Mouse (Mus musculus) T-helper 1 cell (primary cell): ENCODE results near the gene AW822073.
"Not testable (repeated sequence)": the region's sequence is repeated elsewhere in the genome, so short reads cannot be mapped to it uniquely, and the experiment has no call there.

Source experiments
- in situ Hi-C: fragments of 300-600 bp; cut with MboI, MseI; formaldehyde crosslinking; loops from one replicate; pipeline ENCODE4 v1.15.1; 2025; ENCODE audit warnings: high pct_unique_total_duplicates

The AW822073 gene

DNA sequence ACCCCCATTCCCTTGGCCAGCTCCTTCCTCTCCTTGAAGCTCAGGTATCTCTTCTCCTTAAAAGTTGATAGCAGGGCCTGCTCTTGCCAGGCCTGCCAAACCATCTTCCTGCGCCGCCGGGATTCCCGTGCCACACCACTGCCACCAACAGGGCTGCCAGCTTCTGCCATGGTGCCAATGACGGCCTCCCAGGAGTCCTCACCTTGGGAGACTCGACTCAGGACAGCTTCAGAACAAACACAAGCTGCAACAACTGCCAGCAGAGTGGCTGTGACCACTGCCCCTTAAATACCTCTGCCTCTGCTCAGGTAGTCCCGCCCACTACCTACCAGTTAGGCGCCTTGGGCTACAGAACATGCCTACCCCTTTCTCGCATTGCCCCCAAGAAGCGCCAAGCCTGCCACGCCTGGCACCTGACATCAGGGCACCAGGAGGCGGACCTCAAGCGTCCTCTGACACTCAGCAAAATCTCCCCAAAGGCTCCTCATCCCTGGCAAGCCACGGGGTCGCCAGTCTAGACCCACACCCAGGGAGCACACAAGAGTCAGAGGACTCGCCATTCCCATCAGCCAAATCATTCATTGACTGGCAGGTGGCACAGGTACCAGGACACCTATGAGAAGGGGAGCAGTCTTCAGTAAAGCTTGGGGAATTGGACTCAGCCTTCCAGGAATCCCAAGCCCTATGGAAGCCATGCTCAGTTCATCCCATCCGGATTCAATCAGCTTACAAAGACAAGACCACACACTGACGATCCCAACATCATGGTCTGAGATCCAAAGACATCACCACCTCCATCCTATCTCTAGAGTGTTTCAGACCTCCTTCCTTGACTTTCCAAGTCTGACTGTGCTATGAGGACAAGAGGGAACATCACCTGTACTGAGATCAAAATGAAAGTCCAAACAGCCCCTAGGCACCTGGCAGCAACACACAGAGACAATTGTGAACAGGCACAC is at the start of gene AW822073:
TSS of gene AW822073 (minus strand) at position 104 of the 959 bp plus-strand sequence.
- in situ Hi-C loops = loop anchor here (5.0 to 25.0 kb wide), 9 partner anchors 368 to 2013 kb away; no protein-coding TSS in a partner anchor

GRCm38 (mm10) chr10:58258466-58258865 is 33.7 kb upstream of the AW822073 start:
- in situ Hi-C loops = no loop called here

- in situ Hi-C loops = no loop called here
Measured at GRCm38 (mm10) chr10:58255954-58256353, 31.2 kb upstream of the AW822073 start.

- in situ Hi-C loops = no loop called here
Measured at GRCm38 (mm10) chr10:58255213-58255892, 30.6 kb upstream of the AW822073 start, which contains the start of gene Gcc2. Gcc2 (plus strand) TSS chr10:58255497.

DNA sequence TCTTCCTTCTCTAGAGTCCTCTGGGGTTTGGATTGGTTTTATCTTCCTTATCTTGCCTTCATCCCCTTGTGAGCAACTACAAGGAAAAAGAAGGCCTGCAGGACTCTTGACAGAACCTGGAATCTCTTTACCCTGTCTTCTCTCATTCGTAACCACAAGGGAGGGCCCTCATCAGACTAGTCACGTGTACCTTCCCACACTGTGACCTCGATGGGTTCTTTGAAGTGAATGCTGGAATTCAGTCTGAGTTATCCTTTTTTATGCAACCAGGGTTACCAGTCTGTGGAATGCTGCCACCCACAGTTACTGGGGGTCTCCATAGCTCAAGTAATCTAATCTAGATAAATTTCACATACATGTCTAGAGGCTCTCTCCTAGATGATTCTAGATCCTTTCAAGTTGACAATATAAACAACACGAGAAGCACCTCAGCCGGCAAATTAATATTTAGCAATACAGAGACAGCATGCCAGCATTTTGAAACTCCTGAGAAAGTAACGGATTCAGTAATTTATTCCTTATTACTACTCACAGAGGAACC is 30.0 kb upstream of the AW822073 start:
- in situ Hi-C loops = no loop called here

- in situ Hi-C loops = no loop called here
Measured at GRCm38 (mm10) chr10:58249535-58249934, 24.8 kb upstream of the AW822073 start.

DNA sequence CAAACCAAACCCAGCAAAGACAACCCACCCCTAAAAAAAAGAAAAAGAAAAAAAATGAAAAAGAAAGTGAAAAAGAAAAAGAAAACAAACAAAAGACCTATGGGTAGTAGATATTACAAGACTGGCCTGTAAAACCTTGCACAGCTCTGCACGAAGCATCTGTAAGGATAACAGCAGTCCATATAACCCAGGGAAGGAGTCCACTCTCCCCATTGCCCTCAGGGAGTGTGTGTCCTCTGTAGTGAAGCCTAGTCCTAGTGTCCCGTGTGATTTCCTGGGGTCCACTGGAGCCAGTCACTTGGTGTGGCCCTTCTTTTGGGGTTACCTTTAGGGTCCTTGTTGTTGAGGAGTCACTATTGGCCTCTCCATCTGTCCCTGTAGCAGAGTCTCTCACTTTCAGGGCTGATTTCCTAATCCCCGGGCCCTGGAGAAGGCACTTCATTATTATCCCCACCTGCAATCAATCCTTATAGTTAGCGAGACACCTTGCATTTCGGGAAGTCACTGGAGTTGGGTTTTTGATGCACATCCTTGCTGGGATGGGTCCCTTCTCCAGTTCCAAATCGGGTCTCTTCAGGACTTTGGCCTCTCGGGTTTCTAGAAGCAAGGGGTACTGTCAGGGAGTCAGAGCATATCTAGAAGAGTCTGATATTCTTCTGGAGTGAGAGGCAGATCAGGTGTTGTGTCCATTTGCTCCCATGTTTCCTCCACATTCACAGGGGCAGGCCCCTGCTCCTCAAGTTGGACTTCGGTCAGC is 14.4 kb upstream of the AW822073 start:
- in situ Hi-C loops = not testable (repeated sequence)

DNA sequence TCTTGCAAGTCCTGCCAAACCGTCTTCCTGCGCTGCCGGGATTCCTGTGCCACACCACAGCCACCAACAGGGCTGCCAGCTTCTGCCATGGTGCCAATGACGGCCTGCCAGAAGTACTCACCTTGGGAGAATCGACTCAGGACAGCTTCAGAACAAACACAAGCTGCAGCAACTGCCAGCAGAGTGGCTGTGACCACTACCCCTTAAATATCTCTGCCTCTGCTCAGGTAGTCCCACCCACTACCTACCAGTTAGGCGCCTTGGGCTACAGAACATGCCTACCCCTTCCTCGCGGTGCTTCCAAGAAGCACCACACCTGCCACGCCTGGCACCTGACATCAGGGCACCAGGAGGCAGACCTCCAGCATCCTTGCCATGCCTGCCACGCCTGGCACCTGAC is 11.9 kb upstream of the AW822073 start, which contains the start of gene Gm4981:
TSS of gene Gm4981 (minus strand) at position 89 of the 400 bp plus-strand sequence.
- in situ Hi-C loops = no loop called here

DNA sequence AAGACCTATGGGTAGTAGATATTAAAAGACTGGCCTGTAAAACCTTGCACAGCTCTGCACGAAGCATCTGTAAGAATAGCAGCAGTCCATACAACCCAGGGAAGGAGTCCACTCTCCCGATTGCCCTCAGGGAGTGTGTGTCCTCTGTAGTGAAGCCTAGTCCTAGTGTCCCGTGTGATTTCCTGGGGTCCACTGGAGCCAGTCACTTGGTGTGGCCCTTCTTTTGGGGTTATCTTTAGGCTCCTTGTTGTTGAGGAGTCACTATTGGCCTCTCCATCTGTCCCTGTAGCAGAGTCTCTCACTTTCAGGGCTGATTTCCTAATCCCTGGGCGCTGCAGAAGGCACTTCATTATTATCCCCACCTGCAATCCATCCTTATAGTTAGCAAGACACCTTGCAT is 10.3 kb upstream of the AW822073 start:
- in situ Hi-C loops = not testable (repeated sequence)

DNA sequence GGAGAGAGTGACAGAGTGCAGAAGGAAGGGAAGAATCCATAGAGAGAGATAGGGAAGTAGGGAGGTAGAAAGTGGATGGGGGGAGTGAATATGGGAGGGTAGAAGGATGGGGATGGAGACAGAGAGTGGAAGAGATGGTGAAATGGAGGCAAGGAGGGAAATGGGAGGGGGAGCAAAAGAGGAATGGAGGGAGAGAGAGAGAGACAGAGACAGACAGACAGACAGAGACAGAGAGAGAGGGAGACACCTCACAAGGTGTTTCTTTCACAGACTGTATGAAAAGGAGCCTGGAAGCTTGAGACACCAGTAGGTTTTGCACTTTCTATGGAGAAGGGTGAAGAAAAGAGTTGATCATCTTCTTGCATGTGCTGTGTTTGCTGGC is 9.0 kb upstream of the AW822073 start:
- in situ Hi-C loops = not testable (repeated sequence)

DNA sequence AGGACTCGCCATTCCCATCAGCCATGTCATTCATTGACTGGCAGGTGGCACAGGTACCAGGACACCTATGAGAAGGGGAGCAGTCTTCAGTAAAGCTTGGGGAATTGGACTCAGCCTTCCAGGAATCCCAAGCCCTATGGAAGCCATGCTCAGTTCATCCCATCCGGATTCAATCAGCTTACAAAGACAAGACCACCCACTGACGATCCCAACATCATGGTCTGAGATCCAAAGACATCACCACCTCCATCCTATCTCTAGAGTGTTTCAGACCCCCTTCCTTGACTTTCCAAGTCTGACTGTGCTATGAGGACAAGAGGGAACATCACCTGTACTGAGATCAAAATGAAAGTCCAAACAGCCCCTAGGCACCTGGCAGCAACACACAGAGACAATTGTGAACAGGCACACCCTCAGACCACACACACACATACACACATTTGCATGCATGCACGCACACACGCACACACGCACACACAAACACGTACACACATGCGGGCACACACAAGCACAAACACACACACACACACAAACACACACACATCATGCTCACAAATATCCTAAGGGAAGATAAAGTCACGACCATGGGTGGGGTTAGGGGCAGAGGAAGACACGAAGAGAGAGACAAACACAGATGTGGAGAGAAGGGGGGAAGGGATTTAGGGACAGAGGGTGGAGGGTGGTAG is 8.5 kb upstream of the AW822073 start:
- in situ Hi-C loops = not testable (repeated sequence)

DNA sequence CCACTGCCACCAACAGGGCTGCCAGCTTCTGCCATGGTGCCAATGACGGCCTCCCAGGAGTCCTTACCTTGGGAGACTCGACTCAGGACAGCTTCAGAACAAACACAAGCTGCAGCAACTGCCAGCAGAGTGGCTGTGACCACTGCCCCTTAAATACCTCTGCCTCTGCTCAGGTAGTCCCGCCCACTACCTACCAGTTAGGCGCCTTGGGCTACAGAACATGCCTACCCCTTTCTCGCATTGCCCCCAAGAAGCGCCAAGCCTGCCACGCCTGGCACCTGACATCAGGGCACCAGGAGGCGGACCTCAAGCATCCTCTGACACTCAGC is 7.9 kb upstream of the AW822073 start, which contains the start of gene Duxf3:
TSS of gene Duxf3 (minus strand) at position 35 of the 329 bp plus-strand sequence.
- in situ Hi-C loops = not testable (repeated sequence)

GRCm38 (mm10) chr10:58231779-58232640 is 7.3 kb upstream of the AW822073 start:
- in situ Hi-C loops = not testable (repeated sequence)

DNA sequence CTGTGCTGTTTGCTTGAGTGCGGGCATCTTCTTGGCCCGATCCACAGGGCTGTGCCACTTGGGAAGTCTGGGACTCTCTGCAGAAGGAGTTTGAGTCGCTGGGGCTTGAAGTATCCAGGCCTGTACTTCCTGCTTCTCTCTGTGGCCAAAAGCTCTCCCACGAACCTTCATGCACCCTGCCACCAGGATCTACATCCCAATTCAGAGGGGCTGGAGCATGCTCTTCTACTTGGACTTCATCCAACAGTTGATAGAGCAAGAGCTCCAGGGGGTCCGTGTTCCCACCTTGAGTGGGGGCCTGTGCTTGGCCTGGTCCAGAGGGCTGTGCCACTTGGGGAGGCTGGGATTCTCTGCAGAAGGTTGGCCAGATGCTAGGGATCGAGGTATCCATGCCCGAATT is 6.4 kb upstream of the AW822073 start:
- in situ Hi-C loops = not testable (repeated sequence)

- in situ Hi-C loops = not testable (repeated sequence)
Measured at GRCm38 (mm10) chr10:58230021-58230420, 5.3 kb upstream of the AW822073 start.

- in situ Hi-C loops = not testable (repeated sequence)
Measured at GRCm38 (mm10) chr10:58227798-58228197, 3.1 kb upstream of the AW822073 start.

GRCm38 (mm10) chr10:58226357-58226756 is 1.6 kb upstream of the AW822073 start:
- in situ Hi-C loops = not testable (repeated sequence)

DNA sequence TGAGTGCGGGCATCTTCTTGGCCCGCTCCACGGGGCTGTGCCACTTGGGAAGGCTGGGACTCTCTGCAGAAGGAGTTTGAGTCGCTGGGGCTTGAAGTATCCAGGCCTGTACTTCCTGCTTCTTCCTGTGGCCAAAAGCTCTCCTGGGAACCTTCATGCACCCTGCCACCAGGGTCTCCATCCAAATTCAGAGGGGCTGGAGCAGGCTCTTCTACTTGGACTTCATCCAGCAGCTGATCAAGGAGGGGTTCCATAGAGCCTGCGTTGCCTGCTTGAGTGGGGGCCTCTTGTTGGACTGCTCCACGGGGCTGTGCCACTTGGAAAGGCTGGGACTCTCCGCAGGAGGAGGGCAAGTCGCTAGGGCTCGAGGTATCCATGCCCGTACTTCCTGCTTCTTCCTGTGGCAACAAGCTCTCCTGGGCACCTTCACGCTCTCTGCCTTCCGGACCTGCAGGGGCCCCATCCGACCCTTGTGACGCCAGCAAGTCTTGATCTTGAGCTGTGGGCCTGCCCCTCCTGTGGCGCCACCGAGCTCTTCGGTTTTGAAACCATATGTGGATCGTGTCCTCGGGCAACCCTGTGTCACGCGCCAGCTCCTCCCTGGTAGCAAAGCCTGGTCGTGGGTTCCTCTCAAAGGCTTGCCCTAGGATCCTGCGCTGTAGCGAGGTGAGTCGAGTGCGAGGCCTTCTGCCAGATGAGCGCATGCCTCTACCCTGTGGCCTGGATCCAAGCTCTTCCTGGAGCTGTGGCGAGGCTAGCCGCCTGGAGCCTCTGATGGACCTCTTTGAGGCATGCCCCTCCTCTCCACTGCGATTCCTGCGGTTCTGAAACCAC is 541 bp downstream of the AW822073 start:
- in situ Hi-C loops = loop anchor here (5.0 to 25.0 kb wide), 9 partner anchors 367 to 2012 kb away; no protein-coding TSS in a partner anchor

DNA sequence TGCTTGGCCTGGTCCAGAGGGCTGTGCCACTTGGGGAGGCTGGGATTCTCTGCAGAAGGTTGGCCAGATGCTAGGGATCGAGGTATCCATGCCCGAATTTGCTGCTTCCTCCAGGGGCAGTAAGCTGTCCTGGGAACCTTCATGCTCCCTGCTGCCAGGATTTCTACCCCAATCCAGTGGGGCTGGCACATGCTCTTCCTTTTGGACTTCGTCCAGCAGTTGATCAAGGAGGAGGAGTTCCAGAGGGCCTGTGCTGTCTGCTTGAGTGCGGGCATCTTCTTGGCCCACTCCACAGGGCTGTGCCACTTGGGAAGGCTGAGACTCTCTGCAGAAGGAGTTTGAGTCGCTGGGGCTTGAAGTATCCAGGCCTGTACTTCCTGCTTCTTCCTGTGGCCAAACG is 1.6 kb downstream of the AW822073 start:
- in situ Hi-C loops = loop anchor here (5.0 to 25.0 kb wide), 9 partner anchors 366 to 2011 kb away; no protein-coding TSS in a partner anchor
